Mouse (Mus musculus) small intestine, adult 2 months (tissue): ENCODE results near the gene Shkbp1.

Source experiments
- CTCF ChIP-seq: fragments of 200-500 bp; IDR thresholded peaks from 2 replicates; pipeline ENCODE4 v1.5.1; 2012; ENCODE audit warnings: low read depth, mild to moderate bottlenecking, control low read depth, inconsistent platforms, low read length, moderate library complexity, mixed read lengths; ENCODE audit not compliant: insufficient replicate concordance, insufficient read length; ENCODE audit errors: extremely low read depth
- POLR2A ChIP-seq: fragments of 200-500 bp; IDR thresholded peaks from 2 replicates; pipeline ENCODE4 v1.6.1; 2012; ENCODE audit warnings: low read depth, mild to moderate bottlenecking, control low read depth, inconsistent platforms, low read length, moderate library complexity

DNA sequence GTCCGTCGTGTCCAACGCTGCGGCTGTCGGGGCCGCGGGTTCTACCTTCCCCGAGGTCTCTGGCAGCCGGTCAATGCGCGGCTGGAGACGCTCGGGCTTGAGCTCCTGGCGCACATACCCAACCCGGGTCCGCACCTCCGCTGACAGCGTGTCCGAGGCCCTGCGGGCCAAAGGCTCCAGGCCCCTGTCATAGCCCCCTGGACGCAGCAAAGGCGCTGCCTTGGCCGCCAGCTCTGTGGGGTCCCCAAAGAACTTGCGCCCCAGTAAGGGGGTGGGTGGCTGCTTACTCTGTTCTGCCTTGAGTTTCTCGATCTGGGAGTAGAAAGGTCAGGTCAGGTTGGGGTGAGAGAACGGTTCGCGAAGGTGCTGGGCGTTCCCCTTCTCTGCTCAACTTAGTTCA is 8.6 kb upstream of the Shkbp1 start:
- no peak for TF ChIP-seq CTCF
- no peak for TF ChIP-seq POLR2A
